Mouse (Mus musculus) CH12.LX (cell line): ENCODE measurements around the gene Slc4a4. TPM values are rescaled to one million over a fixed set of nuclear protein-coding genes. Genes with fewer than 3 reads are reported as not detected.

Experiments used
- DNase-seq: peaks from one replicate; pipeline ENCODE4 v3.0.0-alpha.2; 2013; ENCODE audit errors: extremely low read depth
- H3K27ac ChIP-seq: 2 replicates; pipeline ENCODE4 v1.5.1; 2012; ENCODE audit warnings: low read depth, mild to moderate bottlenecking, control low read depth, moderate library complexity; ENCODE audit not compliant: insufficient read depth
- H3K27me3 ChIP-seq: replicated peaks from 2 replicates; pipeline ENCODE3; 2012; ENCODE audit warnings: inconsistent platforms
- H3K36me3 ChIP-seq, 2 experiments: replicated peaks in 1 of 2; 2 replicates each; pipeline versions ENCODE3 to v1.6.1; 2012; ENCODE audit warnings: inconsistent platforms in 1 of 2, low read length in 1 of 2, mild to moderate bottlenecking in 1 of 2, mixed read lengths in 1 of 2, moderate library complexity in 1 of 2; ENCODE audit not compliant: control insufficient read depth in 1 of 2, insufficient read depth in 1 of 2
- H3K4me1 ChIP-seq, 2 experiments: 2 replicates each; pipeline ENCODE4 v1.6.1; 2012; ENCODE audit warnings: inconsistent platforms in 1 of 2, moderate library complexity in 1 of 2; ENCODE audit not compliant: insufficient read depth in 2 of 2, control insufficient read depth in 1 of 2
- H3K4me2 ChIP-seq: 2 replicates; pipeline ENCODE4 v1.6.1; 2012; ENCODE audit warnings: low read depth, mild to moderate bottlenecking, control low read depth; ENCODE audit not compliant: poor library complexity, insufficient read depth, severe bottlenecking
- H3K4me3 ChIP-seq, 3 experiments: fragments of 150-350 bp in 1 of 3; sonication (generic) in 1 of 3; replicated peaks in 1 of 3; 2 replicates each; pipeline versions ENCODE3 to v1.5.1; 2011 to 2012; ENCODE audit warnings: low read depth in 2 of 3, low read length in 2 of 3, mild to moderate bottlenecking in 2 of 3, moderate library complexity in 2 of 3, control low read depth in 1 of 3, improper control_type of control experiment in 1 of 3, inconsistent platforms in 1 of 3, mixed read lengths in 1 of 3; ENCODE audit not compliant: poor library complexity in 1 of 3
- H3K79me2 ChIP-seq: replicated peaks from 2 replicates; pipeline ENCODE4 v1.6.1; 2012; ENCODE audit warnings: mild to moderate bottlenecking, moderate library complexity; ENCODE audit not compliant: control insufficient read depth, poor library complexity, insufficient read depth, severe bottlenecking; ENCODE audit errors: extremely low read depth
- H3K9ac ChIP-seq: 2 replicates; pipeline ENCODE4 v1.6.1; 2012; ENCODE audit warnings: low read depth, mild to moderate bottlenecking, control low read depth, moderate library complexity; ENCODE audit not compliant: insufficient read depth
- H3K9me3 ChIP-seq: replicated peaks from 2 replicates; pipeline ENCODE3; 2012; ENCODE audit warnings: low read length, inconsistent platforms, mixed read lengths
- CHD1 ChIP-seq: IDR thresholded peaks from 2 replicates; pipeline ENCODE4 v1.6.1; 2012; ENCODE audit warnings: low read depth, low read length, improper control_type of control experiment, inconsistent platforms
- E2F4 ChIP-seq: IDR thresholded peaks from 2 replicates; pipeline ENCODE4 v1.6.1; 2011; ENCODE audit warnings: low read depth, low read length, improper control_type of control experiment; ENCODE audit not compliant: insufficient replicate concordance
- EP300 ChIP-seq: IDR thresholded peaks from 2 replicates; pipeline ENCODE4 v1.6.1; 2011; ENCODE audit warnings: low read length, improper control_type of control experiment
- ETS1 ChIP-seq: conservative IDR thresholded peaks from 2 replicates; pipeline ENCODE4 v1.6.1; 2012; ENCODE audit warnings: low read depth, mild to moderate bottlenecking, inconsistent platforms, low read length, improper control_type of control experiment, moderate library complexity
- GABPA ChIP-seq: IDR thresholded peaks from 2 replicates; pipeline ENCODE4 v1.6.1; 2012; ENCODE audit warnings: low read depth, low read length, improper control_type of control experiment, inconsistent platforms; ENCODE audit not compliant: insufficient replicate concordance
- IRF4 ChIP-seq: IDR thresholded peaks from 2 replicates; pipeline ENCODE4 v1.6.1; 2014; ENCODE audit warnings: low read depth, mild to moderate bottlenecking, inconsistent platforms, low read length, improper control_type of control experiment
- MAX ChIP-seq: IDR thresholded peaks from 2 replicates; pipeline ENCODE4 v1.6.1; 2011; ENCODE audit warnings: low read length, improper control_type of control experiment
- MXI1 ChIP-seq: IDR thresholded peaks from 2 replicates; pipeline ENCODE4 v1.6.1; 2011; ENCODE audit warnings: mild to moderate bottlenecking, low read depth, low read length, improper control_type of control experiment
- NRF1 ChIP-seq: IDR thresholded peaks from 2 replicates; pipeline ENCODE4 v1.6.1; 2014; ENCODE audit warnings: low read depth, mild to moderate bottlenecking, inconsistent platforms, low read length, improper control_type of control experiment, moderate library complexity
- PAX5 ChIP-seq: IDR thresholded peaks from 2 replicates; pipeline ENCODE4 v1.6.1; 2012; ENCODE audit warnings: low read length, inconsistent platforms, mixed read lengths
- SIN3A ChIP-seq: IDR thresholded peaks from 2 replicates; pipeline ENCODE4 v1.6.1; 2012; ENCODE audit warnings: low read length, improper control_type of control experiment, inconsistent platforms
- SMC3 ChIP-seq: IDR thresholded peaks from 2 replicates; pipeline ENCODE4 v1.6.1; 2011; ENCODE audit warnings: low read depth, low read length, improper control_type of control experiment
- TBP ChIP-seq: conservative IDR thresholded peaks from 2 replicates; pipeline ENCODE4 v1.6.1; 2011; ENCODE audit warnings: low read depth, low read length, improper control_type of control experiment
- TCF12 ChIP-seq: IDR thresholded peaks from 2 replicates; pipeline ENCODE4 v1.6.1; 2014; ENCODE audit warnings: low read depth, mild to moderate bottlenecking, inconsistent platforms, low read length, improper control_type of control experiment
- UBTF ChIP-seq: IDR thresholded peaks from 2 replicates; pipeline ENCODE4 v1.6.1; 2012; ENCODE audit warnings: low read depth, mild to moderate bottlenecking, inconsistent platforms, low read length, improper control_type of control experiment, moderate library complexity
- USF1 ChIP-seq: IDR thresholded peaks from 2 replicates; pipeline ENCODE4 v1.6.1; 2014; ENCODE audit warnings: low read depth, mild to moderate bottlenecking, inconsistent platforms, low read length, improper control_type of control experiment
- USF2 ChIP-seq: conservative IDR thresholded peaks from 2 replicates; pipeline ENCODE4 v1.6.1; 2011; ENCODE audit warnings: low read depth, low read length, improper control_type of control experiment
- ZKSCAN1 ChIP-seq: IDR thresholded peaks from 2 replicates; pipeline ENCODE4 v1.6.1; 2012; ENCODE audit warnings: low read depth, inconsistent platforms, low read length, improper control_type of control experiment, borderline replicate concordance
- dilution Hi-C: fragments of 300-500 bp; cut with MboI; formaldehyde crosslinking; loops from 2 replicates; pipeline ENCODE4 v1.14.3; 2020; ENCODE audit warnings: low sequenced_read_pairs; ENCODE audit not compliant: extremely low pct_unique_long_range_greater_than_20kb, extremely low pct_ligation_motif_present
- in situ Hi-C: fragments of 300-500 bp; cut with MboI; formaldehyde crosslinking; loops from 3 replicates; pipeline ENCODE4 v1.14.3; 2019; ENCODE audit warnings: low sequenced_read_pairs, low pct_ligation_motif_present, low pct_unique_long_range_greater_than_20kb, mixed read lengths
- polyA plus RNA-seq: library from polyadenylated mRNA; unstranded; fragments of >175 nt; gene quantifications from 2 replicates; pipeline ENCODE4 v1.2.1, GENCODE M21; 2012; ENCODE audit warnings: low read depth; ENCODE audit not compliant: insufficient read length
- total RNA-seq, 2 experiments: library from RNA; depleted of rRNA; stranded (reverse); fragments of 300-350 nt in 1 of 2; fragments of >200 nt in 1 of 2; gene quantifications; 2 replicates each; pipeline ENCODE4 v1.2.3; 2012 to 2014

Gene Slc4a4
- total and polyA plus RNA-seq, 3 experiments, result not detected

- Histone ChIP-seq H3K27ac (no peak overlapping the region), H3K27me3 (no peaks in the 10 kb centered on the region), H3K4me3 (no peak overlapping the region), H3K36me3 (no peaks in the 10 kb centered on the region), H3K79me2 (no peaks in the 10 kb centered on the region), H3K9me3 (no peaks in the 10 kb centered on the region), H3K9ac (no peak overlapping the region), H3K4me1 (no peaks in the 10 kb centered on the region), H3K4me2 (no peak overlapping the region)
- DNase-seq, result no peak
- no peak for TF ChIP-seq MXI1
- no peak for TF ChIP-seq ZKSCAN1
- no peak for TF ChIP-seq ETS1
- no peak for TF ChIP-seq E2F4
- no peak for TF ChIP-seq TCF12
- no peak for TF ChIP-seq GABPA
- TF ChIP-seq UBTF, result no peak
- no peak for TF ChIP-seq CHD1
- no peak for TF ChIP-seq USF2
- TF ChIP-seq SMC3, result no peak
- TF ChIP-seq PAX5, result no peak
- in situ Hi-C loops (no loop called here), dilution Hi-C loops (no loop called here)
Measured at GRCm38 (mm10) chr5:89071957-89072356, 185.3 kb downstream of the Slc4a4 start.

GRCm38 (mm10) chr5:89077711-89078110 lies 191.1 kb downstream of the Slc4a4 start:
- Histone ChIP-seq H3K27ac (no peak overlapping the region), H3K4me1 (no peaks in the 10 kb centered on the region), H3K4me2 (no peak overlapping the region)
- TF ChIP-seq MAX (no peak), USF1 (no peak), PAX5 (no peak), GABPA (no peak), SIN3A (no peak), EP300 (no peak), TBP (no peak), ZKSCAN1 (no peak), IRF4 (no peak), USF2 (no peak), MXI1 (no peak), ETS1 (no peak), NRF1 (no peak)
- TF ChIP-seq, all 38 proteins: peak for 0
- no peak overlapping the region for H3K4me3 ChIP-seq
- no peaks in the 10 kb centered on the region for H3K9me3 ChIP-seq
- H3K79me2 ChIP-seq, result no peaks in the 10 kb centered on the region
- H3K36me3 ChIP-seq, result no peaks in the 10 kb centered on the region
- dilution Hi-C loops, result no loop called here
- no peak for DNase-seq
- in situ Hi-C loops, result no loop called here
- no peaks in the 10 kb centered on the region for H3K27me3 ChIP-seq
- H3K9ac ChIP-seq, result no peak overlapping the region
